Mouse (Mus musculus): ENCODE measurements around the gene Ccr4.

DNA sequence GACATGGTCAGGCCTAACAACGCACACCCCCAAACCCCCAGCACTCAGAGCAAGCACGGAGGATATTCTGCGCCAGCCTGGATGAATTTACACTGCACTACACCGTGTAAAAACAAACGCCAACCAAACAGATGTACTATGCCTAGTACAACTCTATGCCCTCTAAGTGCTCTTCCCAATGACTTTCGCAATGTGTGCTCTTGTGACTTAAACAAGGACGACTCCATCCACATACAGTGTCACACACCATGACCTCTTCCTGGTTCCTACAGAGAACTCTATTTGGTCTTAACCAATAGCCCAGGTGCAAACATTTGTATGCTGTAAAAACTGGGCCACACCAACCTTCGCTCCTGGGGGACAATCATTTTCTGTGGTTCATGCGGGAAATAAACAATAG, 17.8 kb upstream of the Ccr4 start:
- TF ChIP-seq CTCF (conservative IDR thresholded peaks at IDR 0.05; ENCODE audit: insufficient read depth, insufficient read length, low read depth, low read length) (no peak), POLR2A (IDR thresholded peaks at IDR 0.05; ENCODE audit: low read depth, low read length) (no peak)
